Mouse (Mus musculus) liver, postnatal 0 days (tissue): ENCODE data around the gene Plscr4. TPM values are rescaled to one million over a fixed set of nuclear protein-coding genes. Genes with fewer than 3 reads are reported as not detected.

Experiments
- ATAC-seq: fragments of 200-750 bp; cut with Nextera tagmentation; 2 replicates; pipeline ENCODE4 v1.8.0; 2017; ENCODE audit warnings: mild to moderate bottlenecking, moderate library complexity
- DNase-seq: peaks from one replicate; pipeline ENCODE4 v3.0.0-alpha.2; 2016
- H3K27ac ChIP-seq: fragments of 300-500 bp; sonication (generic); 2 replicates; pipeline ENCODE4 v1.5.1; 2014; ENCODE audit warnings: antibody characterized with exemption, moderate library complexity, mild to moderate bottlenecking, low read depth
- H3K27me3 ChIP-seq: fragments of 300-500 bp; sonication (generic); 2 replicates; pipeline ENCODE4 v1.6.1; 2014; ENCODE audit warnings: low read length, control low read depth, mixed read lengths; ENCODE audit not compliant: insufficient read depth
- H3K36me3 ChIP-seq: fragments of 300-500 bp; sonication (generic); replicated peaks from 2 replicates; pipeline ENCODE4 v1.6.1; 2014; ENCODE audit warnings: mild to moderate bottlenecking, control low read depth, low read length, moderate library complexity, mixed read lengths; ENCODE audit not compliant: insufficient read depth
- H3K4me1 ChIP-seq: fragments of 300-500 bp; sonication (generic); 2 replicates; pipeline ENCODE4 v1.6.1; 2014; ENCODE audit warnings: antibody characterized with exemption, mild to moderate bottlenecking, control low read depth; ENCODE audit not compliant: insufficient read depth
- H3K4me2 ChIP-seq: fragments of 300-500 bp; sonication (generic); 2 replicates; pipeline ENCODE4 v1.6.1; 2014; ENCODE audit warnings: low read depth, mild to moderate bottlenecking, low read length, moderate library complexity, mixed read lengths
- H3K4me3 ChIP-seq: fragments of 300-500 bp; sonication (generic); 2 replicates; pipeline ENCODE4 v1.5.1; 2014; ENCODE audit warnings: low read depth, low read length
- H3K9ac ChIP-seq: fragments of 300-500 bp; sonication (generic); replicated peaks from 2 replicates; pipeline ENCODE4 v1.6.1; 2014; ENCODE audit warnings: mild to moderate bottlenecking, moderate library complexity
- H3K9me3 ChIP-seq: fragments of 300-500 bp; sonication (generic); 2 replicates; pipeline ENCODE4 v1.6.1; 2016; ENCODE audit warnings: mild to moderate bottlenecking, control low read depth, low read length, mixed read lengths
- CTCF ChIP-seq: sonication (generic); IDR thresholded peaks from 2 replicates; pipeline ENCODE4 v1.5.1; 2016; ENCODE audit warnings: antibody characterized with exemption, low read depth
- EP300 ChIP-seq: IDR thresholded peaks from 2 replicates; pipeline ENCODE4 v1.6.1; 2016; ENCODE audit warnings: antibody characterized with exemption, low read depth, mild to moderate bottlenecking
- WGBS: fragments of 180-500 bp; shearing (Covaris S2); extraction: QIAGEN DNeasy Blood & Tissue Kit; methylation state at CpG from one replicate; pipeline ENCODE4 v1.1.7; 2014; ENCODE audit not compliant: insufficient replicate concordance; 5-methylcytosine and 5-hydroxymethylcytosine counted together
- polyA plus RNA-seq: library from polyadenylated mRNA; unstranded; fragments of >200 nt; fragmentation: Nextera tagmentation; extraction: Ambion mirVana; gene quantifications from 2 replicates; pipeline ENCODE4 v1.2.1, GENCODE M21; 2015

Gene Plscr4
- polyA plus RNA-seq, 1 experiment from 2014 or later: 2.2 TPM

- Histone ChIP-seq H3K9ac (no peak overlapping the region), H3K4me1 (no peaks in the 10 kb centered on the region), H3K36me3 (no peaks in the 10 kb centered on the region), H3K27me3 (no peaks in the 10 kb centered on the region), H3K9me3 (no peaks in the 10 kb centered on the region), H3K4me2 (no peak overlapping the region), H3K27ac (no peak overlapping the region), H3K4me3 (no peak overlapping the region)
- DNase-seq: no peak
- TF ChIP-seq CTCF (no peak), EP300 (no peak)
- ATAC-seq: no peak
- WGBS: 61% methylated on average over 2 of the region's 2 CpGs
Observed at GRCm38 (mm10) chr9:92481663-92482062, 24.5 kb downstream of the Plscr4 start.

GRCm38 (mm10) chr9:92482551-92482950, 25.4 kb downstream of the Plscr4 start:
- no peaks in the 10 kb centered on the region for H3K9me3 ChIP-seq
- no peak for DNase-seq
- no peak for ATAC-seq

GRCm38 (mm10) chr9:92484710-92485267, 27.6 kb downstream of the Plscr4 start:
- no peaks in the 10 kb centered on the region for H3K27me3 ChIP-seq
- no peak overlapping the region for H3K4me2 ChIP-seq
- DNase-seq (no peak), ATAC-seq (no peak)
- no peak for TF ChIP-seq EP300
- TF ChIP-seq CTCF: no peak
- H3K27ac ChIP-seq: no peak overlapping the region
- no peaks in the 10 kb centered on the region for H3K36me3 ChIP-seq
- no peak overlapping the region for H3K9ac ChIP-seq
- WGBS: 81% methylated on average over 7 of the region's 7 CpGs
- H3K9me3 ChIP-seq: no peaks in the 10 kb centered on the region
- H3K4me3 ChIP-seq: no peak overlapping the region
- H3K4me1 ChIP-seq: no peaks in the 10 kb centered on the region

More at GRCm38 (mm10) chr9:92482551-92482950, 25.4 kb downstream of the Plscr4 start:
- no peak overlapping the region for H3K4me3 ChIP-seq
- H3K4me2 ChIP-seq: no peak overlapping the region
- no peak overlapping the region for H3K27ac ChIP-seq
- 70% methylated on average over 4 of the region's 4 CpGs for WGBS
- TF ChIP-seq EP300 (no peak), CTCF (no peak)
- no peaks in the 10 kb centered on the region for H3K36me3 ChIP-seq
- no peak overlapping the region for H3K9ac ChIP-seq
- H3K4me1 ChIP-seq: no peaks in the 10 kb centered on the region
- no peaks in the 10 kb centered on the region for H3K27me3 ChIP-seq

GRCm38 (mm10) chr9:92489857-92490256, 32.7 kb downstream of the Plscr4 start:
- WGBS: 58% methylated on average over 7 of the region's 7 CpGs
- H3K4me1 ChIP-seq: no peaks in the 10 kb centered on the region
- ATAC-seq: no peak
- no peaks in the 10 kb centered on the region for H3K36me3 ChIP-seq
- no peak for DNase-seq
- H3K4me2 ChIP-seq: no peak overlapping the region
- H3K4me3 ChIP-seq: no peak overlapping the region
- no peak for TF ChIP-seq CTCF
- H3K9me3 ChIP-seq: no peaks in the 10 kb centered on the region
- no peak overlapping the region for H3K9ac ChIP-seq
- H3K27me3 ChIP-seq: no peaks in the 10 kb centered on the region
- no peak overlapping the region for H3K27ac ChIP-seq

DNA sequence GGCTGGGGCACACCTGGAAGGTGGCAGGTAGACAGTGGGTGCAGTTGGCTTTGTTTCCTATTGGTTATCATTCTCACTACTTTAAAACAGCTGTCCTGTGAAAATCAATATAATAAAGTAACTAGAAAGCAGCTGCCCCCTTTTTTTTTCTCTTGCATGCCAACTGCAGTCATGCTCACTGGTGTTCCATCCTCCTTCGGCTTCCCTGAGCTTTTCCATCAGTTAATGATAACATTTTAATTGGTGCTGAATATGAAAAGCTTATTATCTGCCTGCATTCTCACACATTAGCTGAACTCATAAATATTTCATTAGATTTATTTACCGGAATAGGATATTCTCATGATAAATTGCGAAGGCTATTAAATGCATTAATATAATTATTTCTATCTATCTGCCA, 33.1 kb downstream of the Plscr4 start:
- Histone ChIP-seq H3K9me3 (no peaks in the 10 kb centered on the region), H3K9ac (no peak overlapping the region), H3K27me3 (no peaks in the 10 kb centered on the region), H3K4me3 (no peak overlapping the region), H3K27ac (no peak overlapping the region), H3K36me3 (no peaks in the 10 kb centered on the region), H3K4me2 (no peak overlapping the region), H3K4me1 (no peaks in the 10 kb centered on the region)
- 83% methylated on average over 3 of the region's 3 CpGs for WGBS
- no peak for TF ChIP-seq CTCF
- no peak for DNase-seq
- ATAC-seq: no peak

DNA sequence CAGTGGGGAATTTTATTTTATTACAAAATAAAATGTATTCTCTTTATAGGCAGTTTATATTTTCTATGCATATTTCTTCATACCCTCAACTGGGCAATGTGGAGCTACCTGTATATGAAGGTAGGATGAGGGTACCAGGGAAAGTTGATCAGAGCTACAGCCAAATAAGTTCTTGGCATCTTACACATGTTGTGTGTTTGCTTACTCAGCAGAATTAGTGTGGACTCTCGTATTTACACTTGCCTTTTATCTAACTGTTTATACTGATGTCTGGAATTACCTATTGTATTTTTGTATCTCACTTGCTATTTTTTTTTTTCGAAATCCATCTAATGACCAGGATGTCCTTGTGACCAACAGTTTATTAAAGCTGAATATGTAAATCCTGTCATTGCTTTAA, 34.1 kb downstream of the Plscr4 start:
- Histone ChIP-seq H3K4me3 (no peak overlapping the region), H3K9ac (no peak overlapping the region), H3K4me1 (no peaks in the 10 kb centered on the region), H3K27ac (no peak overlapping the region), H3K27me3 (no peaks in the 10 kb centered on the region), H3K36me3 (no peaks in the 10 kb centered on the region), H3K4me2 (no peak overlapping the region), H3K9me3 (no peaks in the 10 kb centered on the region)
- 57% methylated on average over 2 of the region's 2 CpGs for WGBS
- no peak for ATAC-seq
- DNase-seq: no peak
- no peak for TF ChIP-seq CTCF
- TF ChIP-seq EP300: no peak
